Mouse (Mus musculus) layer of hippocampus, adult 2 months (tissue): ENCODE results near the gene Ppme1. TPM values are rescaled to one million over a fixed set of nuclear protein-coding genes. Genes with fewer than 3 reads are reported as not detected.

Experiments used
- DNase-seq, 2 experiments: peaks; one replicate each; pipeline ENCODE4 v3.0.0; 2022; ENCODE audit warnings: low spot score in 2 of 2
- H3K27ac ChIP-seq: fragments of 200-600 bp; 2 replicates; pipeline ENCODE4 v1.8.1; 2022
- H3K4me3 ChIP-seq: fragments of 200-600 bp; 2 replicates; pipeline ENCODE4 v1.8.1; 2022; ENCODE audit warnings: mild to moderate bottlenecking
- CTCF ChIP-seq: fragments of 200-600 bp; conservative IDR thresholded peaks from 2 replicates; pipeline ENCODE4 v1.8.1; 2022; ENCODE audit warnings: antibody characterized with exemption, mild to moderate bottlenecking, moderate library complexity
- total RNA-seq, 2 experiments: library from RNA; stranded (reverse); gene quantifications; 2 replicates each; pipeline ENCODE4 v1.2.3; 2021

The Ppme1 gene
- total RNA-seq, 2 experiments from 2014 or later: 147 to 154 TPM

GRCm38 (mm10) chr7:100372452-100372980 lies 409 bp upstream of the Ppme1 start:
- no peak for DNase-seq

GRCm38 (mm10) chr7:100364888-100365287 lies 7.2 kb downstream of the Ppme1 start:
- DNase-seq: no peak
- no peak for TF ChIP-seq CTCF
- Histone ChIP-seq H3K4me3 (no peak overlapping the region), H3K27ac (peak overlapping the region; percentile 37; the same call in 1 of the 2 replicates)

More at GRCm38 (mm10) chr7:100372452-100372980, 409 bp upstream of the Ppme1 start:
- H3K27ac ChIP-seq: peak overlapping the region; percentile 78
- no peak for TF ChIP-seq CTCF
- H3K4me3 ChIP-seq: peak overlapping the region; percentile 65

- H3K4me3 ChIP-seq: no peak overlapping the region
- no peak for DNase-seq
- no peak overlapping the region for H3K27ac ChIP-seq
- no peak for TF ChIP-seq CTCF
Observed at GRCm38 (mm10) chr7:100363162-100363561, 8.9 kb downstream of the Ppme1 start.

GRCm38 (mm10) chr7:100357856-100358255 lies 14.3 kb downstream of the Ppme1 start:
- H3K4me3 ChIP-seq: no peak overlapping the region
- DNase-seq: no peak
- no peak for TF ChIP-seq CTCF
- H3K27ac ChIP-seq: no peak overlapping the region

- no peak for DNase-seq
Observed at GRCm38 (mm10) chr7:100356768-100357167, 15.3 kb downstream of the Ppme1 start.

GRCm38 (mm10) chr7:100356324-100356723 lies 15.8 kb downstream of the Ppme1 start:
- TF ChIP-seq CTCF: no peak
- no peak for DNase-seq
- Histone ChIP-seq H3K27ac (no peak overlapping the region), H3K4me3 (no peak overlapping the region)

More at GRCm38 (mm10) chr7:100356768-100357167, 15.3 kb downstream of the Ppme1 start:
- Histone ChIP-seq H3K4me3 (no peak overlapping the region), H3K27ac (no peak overlapping the region)
- TF ChIP-seq CTCF: no peak

DNA sequence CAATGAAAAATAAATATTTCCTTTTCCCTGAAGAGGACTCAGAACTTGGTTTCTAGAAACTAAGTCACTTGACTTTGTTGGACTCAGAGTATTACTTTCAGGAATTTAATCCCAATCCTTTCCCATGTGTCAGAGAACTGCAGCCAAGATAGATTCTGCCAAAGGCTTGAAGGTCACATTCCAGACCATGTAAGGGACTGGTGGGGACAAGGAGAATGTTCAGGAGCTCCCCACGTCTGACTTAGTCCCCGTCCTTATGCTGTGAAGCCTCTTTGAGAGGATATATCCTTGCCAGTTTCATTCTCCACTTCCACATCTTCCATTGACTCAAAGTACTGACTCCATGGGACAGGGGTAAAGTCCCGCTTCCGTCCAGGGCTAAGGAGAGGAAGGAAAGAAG lies 17.1 kb downstream of the Ppme1 start:
- no peak overlapping the region for H3K27ac ChIP-seq
- no peak for DNase-seq
- TF ChIP-seq CTCF: no peak
- no peak overlapping the region for H3K4me3 ChIP-seq

GRCm38 (mm10) chr7:100335921-100336320 lies 36.2 kb downstream of the Ppme1 start:
- no peak for TF ChIP-seq CTCF
- Histone ChIP-seq H3K4me3 (no peak overlapping the region), H3K27ac (no peak overlapping the region)
- DNase-seq: no peak

GRCm38 (mm10) chr7:100331269-100331668 lies 40.8 kb downstream of the Ppme1 start:
- DNase-seq: no peak

DNA sequence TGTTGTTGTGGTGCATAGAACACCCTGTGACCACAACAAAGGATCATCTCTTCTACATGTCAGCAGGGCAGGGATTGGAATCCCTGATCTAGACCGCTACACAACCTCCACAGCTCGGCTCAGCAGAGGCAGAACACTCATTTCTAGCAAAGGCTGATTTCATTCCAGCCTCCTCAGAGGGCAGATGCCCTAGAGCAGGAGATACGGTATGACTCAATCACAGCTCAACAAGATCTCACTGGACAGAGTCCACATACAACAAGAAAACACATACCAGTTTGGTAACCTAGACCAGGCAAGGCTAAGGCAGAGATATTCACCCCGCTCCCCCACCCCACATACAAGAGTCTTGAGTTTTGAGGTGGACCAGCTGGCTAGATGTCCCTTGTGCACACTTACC lies 43.5 kb downstream of the Ppme1 start:
- Histone ChIP-seq H3K27ac (no peak overlapping the region), H3K4me3 (no peak overlapping the region)
- TF ChIP-seq CTCF: no peak
- DNase-seq: no peak

More at GRCm38 (mm10) chr7:100331269-100331668, 40.8 kb downstream of the Ppme1 start:
- no peak for TF ChIP-seq CTCF
- H3K27ac ChIP-seq: no peak overlapping the region
- no peak overlapping the region for H3K4me3 ChIP-seq

DNA sequence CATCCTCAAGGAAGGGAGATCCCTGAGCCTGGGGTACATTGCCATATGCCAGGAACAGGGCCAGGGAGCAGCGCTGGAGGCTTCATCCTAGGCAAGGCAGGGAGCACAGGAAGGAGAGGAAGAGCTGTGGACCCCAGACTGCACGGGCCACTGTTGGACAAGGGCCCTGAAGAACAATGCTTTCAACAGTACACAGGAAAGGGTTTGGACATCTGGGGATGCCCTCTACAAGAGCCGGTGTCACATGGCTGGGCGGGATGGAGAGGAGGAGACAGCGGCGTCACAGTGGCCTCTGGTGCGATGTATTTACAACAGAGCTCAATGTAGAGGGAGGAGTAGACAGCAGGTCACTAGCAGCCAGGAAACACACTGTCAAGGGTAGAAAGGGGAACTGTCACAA lies 44.6 kb downstream of the Ppme1 start:
- Histone ChIP-seq H3K4me3 (no peak overlapping the region), H3K27ac (no peak overlapping the region)
- TF ChIP-seq CTCF: no peak
- DNase-seq: no peak

DNA sequence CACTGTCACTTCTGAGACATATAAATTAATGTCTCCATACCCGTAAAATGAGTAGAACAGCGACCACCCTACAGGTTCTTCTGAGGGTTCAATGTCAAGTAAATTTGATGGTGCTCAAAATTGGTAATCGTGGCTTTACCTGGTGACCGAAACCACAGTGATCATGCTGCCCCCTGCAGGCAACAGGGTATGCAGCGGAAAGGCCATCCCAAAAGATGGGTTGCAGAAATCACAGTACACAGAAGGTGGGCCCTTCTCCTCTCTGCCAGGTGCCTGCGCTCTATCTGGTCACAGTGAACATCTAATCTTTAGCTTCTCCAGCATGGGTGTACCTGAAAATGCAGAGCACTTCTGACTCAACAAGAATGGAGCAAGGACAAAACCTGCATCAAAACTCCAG lies 46.6 kb downstream of the Ppme1 start:
- DNase-seq: peak; percentile 25 to 53
- TF ChIP-seq CTCF: peak; percentile 91
- Histone ChIP-seq H3K4me3 (no peak overlapping the region), H3K27ac (no peak overlapping the region)

GRCm38 (mm10) chr7:100323721-100324120 lies 48.4 kb downstream of the Ppme1 start:
- no peak for TF ChIP-seq CTCF
- Histone ChIP-seq H3K4me3 (no peak overlapping the region), H3K27ac (no peak overlapping the region)
- DNase-seq: no peak

GRCm38 (mm10) chr7:100317534-100317933 lies 54.6 kb downstream of the Ppme1 start:
- no peak overlapping the region for H3K4me3 ChIP-seq
- no peak overlapping the region for H3K27ac ChIP-seq
- no peak for DNase-seq
- TF ChIP-seq CTCF: no peak
